Mouse (Mus musculus) thymus, adult 2 months (tissue): ENCODE results near the gene Pkd2l1. TPM values are rescaled to one million over a fixed set of nuclear protein-coding genes. Genes with fewer than 3 reads are reported as not detected.

Experiments used
- DNase-seq: peaks from one replicate; pipeline ENCODE4 v3.0.0; 2021
- H3K27ac ChIP-seq: fragments of 200-500 bp; 2 replicates; pipeline ENCODE4 v1.5.1; 2012; ENCODE audit warnings: low read length, control low read depth; ENCODE audit not compliant: control insufficient read depth, insufficient read depth
- H3K27me3 ChIP-seq: fragments of 200-500 bp; 2 replicates; pipeline ENCODE4 v1.6.1; 2012; ENCODE audit warnings: mild to moderate bottlenecking, low read length, moderate library complexity, mixed read lengths; ENCODE audit not compliant: control insufficient read depth, insufficient read depth
- H3K36me3 ChIP-seq: fragments of 200-500 bp; 2 replicates; pipeline ENCODE4 v1.6.1; 2012; ENCODE audit warnings: mild to moderate bottlenecking, low read length, moderate library complexity; ENCODE audit not compliant: control insufficient read depth, insufficient read depth
- H3K4me1 ChIP-seq: fragments of 200-500 bp; replicated peaks from 2 replicates; pipeline ENCODE4 v1.6.1; 2012; ENCODE audit warnings: low read length; ENCODE audit not compliant: control insufficient read depth, insufficient read depth
- H3K4me3 ChIP-seq: fragments of 200-500 bp; 2 replicates; pipeline ENCODE4 v1.5.1; 2012; ENCODE audit warnings: mild to moderate bottlenecking, low read length, control low read depth, moderate library complexity; ENCODE audit not compliant: control insufficient read depth, insufficient read depth
- CTCF ChIP-seq: fragments of 200-500 bp; IDR thresholded peaks from 2 replicates; pipeline ENCODE4 v1.5.1; 2012; ENCODE audit warnings: mild to moderate bottlenecking, control low read depth, low read length, moderate library complexity, borderline replicate concordance; ENCODE audit not compliant: control insufficient read depth, poor library complexity, insufficient read depth; ENCODE audit errors: extremely low read depth
- POLR2A ChIP-seq: fragments of 200-500 bp; IDR thresholded peaks from 2 replicates; pipeline ENCODE4 v1.6.1; 2012; ENCODE audit warnings: mild to moderate bottlenecking, low read length, control low read depth, moderate library complexity; ENCODE audit not compliant: control insufficient read depth, poor library complexity, insufficient read depth; ENCODE audit errors: extremely low read depth
- WGBS: fragments of 180-500 bp; shearing (Covaris S2); methylation state at CpG from one replicate; pipeline ENCODE4 v1.1.7; 2018; 5-methylcytosine and 5-hydroxymethylcytosine counted together
- polyA plus RNA-seq: library from polyadenylated mRNA; depleted of rRNA; stranded (reverse); fragments of >200 nt; gene quantifications from 2 replicates; pipeline ENCODE4 v1.2.3, GENCODE M21; 2012

Gene Pkd2l1
- polyA plus RNA-seq, 1 experiment: 0.22 TPM

- Histone ChIP-seq H3K4me3 (no peak overlapping the region), H3K4me1 (no peaks in the 10 kb centered on the region), H3K27ac (no peak overlapping the region), H3K27me3 (no peaks in the 10 kb centered on the region), H3K36me3 (no peaks in the 10 kb centered on the region)
- DNase-seq: no peak
- 35% methylated on average over 5 of the region's 5 CpGs for WGBS
- TF ChIP-seq CTCF (no peak), POLR2A (no peak)
These were observed 33.5 kb upstream of the Pkd2l1 start for GRCm38 (mm10) chr19:44225728-44226127.

GRCm38 (mm10) chr19:44217958-44218525 is 25.8 kb upstream of the Pkd2l1 start:
- WGBS: 23% methylated on average over 3 of the region's 3 CpGs
- H3K27me3 ChIP-seq: no peaks in the 10 kb centered on the region
- H3K4me1 ChIP-seq: no peaks in the 10 kb centered on the region
- H3K4me3 ChIP-seq: no peak overlapping the region
- no peak for DNase-seq
- no peaks in the 10 kb centered on the region for H3K36me3 ChIP-seq
- TF ChIP-seq POLR2A (no peak), CTCF (no peak)
- H3K27ac ChIP-seq: no peak overlapping the region

GRCm38 (mm10) chr19:44215255-44215654 is 23.0 kb upstream of the Pkd2l1 start:
- Histone ChIP-seq H3K27me3 (no peaks in the 10 kb centered on the region), H3K27ac (no peak overlapping the region), H3K36me3 (no peaks in the 10 kb centered on the region), H3K4me3 (no peak overlapping the region), H3K4me1 (no peaks in the 10 kb centered on the region)
- 91% methylated on average over 12 of the region's 12 CpGs for WGBS
- no peak for DNase-seq
- TF ChIP-seq POLR2A (no peak), CTCF (no peak)

- DNase-seq: no peak
- no peaks in the 10 kb centered on the region for H3K4me1 ChIP-seq
- TF ChIP-seq POLR2A (no peak), CTCF (no peak)
- H3K27me3 ChIP-seq: no peaks in the 10 kb centered on the region
- WGBS: 67% methylated on average over 2 of the region's 2 CpGs
- no peaks in the 10 kb centered on the region for H3K36me3 ChIP-seq
- H3K4me3 ChIP-seq: no peak overlapping the region
- H3K27ac ChIP-seq: no peak overlapping the region
These were observed 14.8 kb upstream of the Pkd2l1 start for GRCm38 (mm10) chr19:44207079-44207478.

- H3K36me3 ChIP-seq: no peaks in the 10 kb centered on the region
- H3K4me3 ChIP-seq: no peak within 1 kb of the TSS
- H3K4me1 ChIP-seq: no peaks in the 10 kb centered on the region
- 96% methylated on average over 9 of the region's 9 CpGs for WGBS
- no peak for DNase-seq
- TF ChIP-seq CTCF (no peak), POLR2A (no peak)
- no peak within 1 kb of the TSS for H3K27ac ChIP-seq
- H3K27me3 ChIP-seq: no peaks in the 10 kb centered on the region
These were observed 10.8 kb upstream of the Pkd2l1 start, which contains the start of gene Scd3 for GRCm38 (mm10) chr19:44203015-44203564. Scd3 (plus strand) TSS chr19:44203269.

- Histone ChIP-seq H3K4me1 (no peaks in the 10 kb centered on the region), H3K27ac (no peak overlapping the region), H3K4me3 (no peak overlapping the region), H3K36me3 (no peaks in the 10 kb centered on the region), H3K27me3 (no peaks in the 10 kb centered on the region)
- DNase-seq: peak; percentile 40
- TF ChIP-seq POLR2A (no peak), CTCF (no peak)
- 88% methylated on average over 2 of the region's 2 CpGs for WGBS
These were observed 6.7 kb upstream of the Pkd2l1 start for GRCm38 (mm10) chr19:44198964-44199363.

- Histone ChIP-seq H3K36me3 (no peaks in the 10 kb centered on the region), H3K27ac (no peak overlapping the region), H3K4me1 (no peaks in the 10 kb centered on the region), H3K27me3 (no peaks in the 10 kb centered on the region), H3K4me3 (no peak overlapping the region)
- 92% methylated on average over 6 of the region's 6 CpGs for whole genome bisulfite sequencing
- TF ChIP-seq POLR2A (no peak), CTCF (no peak)
- DNase-seq: no peak
These were observed 6.3 kb upstream of the Pkd2l1 start for GRCm38 (mm10) chr19:44198494-44198893.
